ENCODE assay signal across 8 mouse cellular contexts in genomic region chr1:43827763-43828194, GRCm38 (mm10). TPM values are rescaled to one million over a fixed set of nuclear protein-coding genes. Genes with fewer than 3 reads are reported as not detected.
A peak's percentile ranks its signal among the peaks of the same experiment; 100 is the strongest.
DNase-seq lines count a peak whose midpoint lies in the region; ATAC-seq and TF ChIP-seq lines count a peak whose summit lies in the region.

Gene Uxs1, minus strand, starts transcription at chr1:43827800.

- TF ChIP-seq CTCF in E14TG2a.4 (conservative IDR thresholded peaks at IDR 0.05; ENCODE audit: low read length), result no peak
- TF ChIP-seq CTCF in heart, postnatal 0 days (IDR thresholded peaks at IDR 0.05; ENCODE audit: low read depth), result no peak
- TF ChIP-seq CTCF in testis, adult 2 months (IDR thresholded peaks at IDR 0.05; ENCODE audit: control insufficient read depth, insufficient read depth, insufficient replicate concordance, low read depth, low read length), result no peak

- H3K4me1 ChIP-seq in E14TG2a.4 (replicated peaks; ENCODE audit: low read depth, low read length), result peaks cover 25% of the 10 kb centered on the region
- H3K4me1 ChIP-seq in forebrain, embryonic 12.5 days, result peaks cover 30% of the 10 kb centered on the region
- H3K4me1 ChIP-seq in heart, postnatal 0 days (ENCODE audit: control insufficient read depth, insufficient read depth), result peaks cover 4% of the 10 kb centered on the region; the same call in 1 of the 2 replicates
- H3K4me1 ChIP-seq in liver, embryonic 16.5 days (ENCODE audit: control insufficient read depth, low read depth, low read length), result peaks cover 22% of the 10 kb centered on the region
- H3K4me1 ChIP-seq in neural tube, embryonic 13.5 days (replicated peaks), result peaks cover 39% of the 10 kb centered on the region
- peaks cover 5% of the 10 kb centered on the region for H3K4me1 ChIP-seq in testis, adult 2 months (ENCODE audit: control insufficient read depth, insufficient read depth, low read length)

- peak; percentile 47; the same call in 1 of the 2 replicates for TF ChIP-seq POLR2A in testis, adult 2 months (IDR thresholded peaks at IDR 0.05; ENCODE audit: control insufficient read depth, low read depth, low read length)

- peaks cover 7% of the 10 kb centered on the region for H3K36me3 ChIP-seq in E14TG2a.4 (ENCODE audit: insufficient read depth, low read length)
- H3K36me3 ChIP-seq in forebrain, embryonic 12.5 days (replicated peaks), result no peaks in the 10 kb centered on the region
- H3K36me3 ChIP-seq in heart, postnatal 0 days (replicated peaks; ENCODE audit: control insufficient read depth, insufficient read depth, low read length), result no peaks in the 10 kb centered on the region
- no peaks in the 10 kb centered on the region for H3K36me3 ChIP-seq in liver, embryonic 16.5 days (ENCODE audit: control insufficient read depth, insufficient read depth)
- H3K36me3 ChIP-seq in neural tube, embryonic 13.5 days, result no peaks in the 10 kb centered on the region
- no peaks in the 10 kb centered on the region for H3K36me3 ChIP-seq in testis, adult 2 months (ENCODE audit: control insufficient read depth, insufficient read depth, low read length)

- WGBS in forebrain, embryonic 12.5 days, result under 1% methylated on average over 41 of the region's 41 CpGs
- 1% methylated on average over 41 of the region's 41 CpGs for WGBS in heart, postnatal 0 days
- under 1% methylated on average over 40 of the region's 41 CpGs for WGBS in liver, embryonic 16.5 days (ENCODE audit: insufficient replicate concordance)
- under 1% methylated on average over 41 of the region's 41 CpGs for WGBS in neural tube, embryonic 13.5 days

- no peaks in the 10 kb centered on the region for H3K27me3 ChIP-seq in E14TG2a.4 (ENCODE audit: insufficient read depth, low read length)
- H3K27me3 ChIP-seq in forebrain, embryonic 12.5 days, result no peaks in the 10 kb centered on the region
- H3K27me3 ChIP-seq in heart, postnatal 0 days (ENCODE audit: control insufficient read depth, insufficient read depth, low read length), result no peaks in the 10 kb centered on the region
- no peaks in the 10 kb centered on the region for H3K27me3 ChIP-seq in liver, embryonic 16.5 days (ENCODE audit: control insufficient read depth, insufficient read depth, low read depth, low read length)
- no peaks in the 10 kb centered on the region for H3K27me3 ChIP-seq in neural tube, embryonic 13.5 days
- H3K27me3 ChIP-seq in testis, adult 2 months (ENCODE audit: control insufficient read depth, insufficient read depth, low read length), result no peaks in the 10 kb centered on the region

- peak within 1 kb of the TSS; percentile 97 for H3K27ac ChIP-seq in forebrain, embryonic 12.5 days
- peak within 1 kb of the TSS; percentile 73 for H3K27ac ChIP-seq in heart, postnatal 0 days (ENCODE audit: low read depth)
- H3K27ac ChIP-seq in liver, embryonic 16.5 days (ENCODE audit: low read length), result peak within 1 kb of the TSS; percentile 82
- peak within 1 kb of the TSS; percentile 94 for H3K27ac ChIP-seq in neural tube, embryonic 13.5 days (replicated peaks)
- peak within 1 kb of the TSS; percentile 69 for H3K27ac ChIP-seq in testis, adult 2 months (ENCODE audit: control insufficient read depth, insufficient read depth, low read depth, low read length)

- peak; percentile 98 for DNase-seq in c-Kit-positive CD71-positive TER-119-positive erythroid progenitor cells, embryonic 14.5 days (ENCODE audit: low spot score)
- DNase-seq in heart, postnatal 0 days (ENCODE audit: low spot score), result peak; percentile 97
- peak; percentile 98 to 99 for DNase-seq in kidney, postnatal 4 days

- H3K4me3 ChIP-seq in E14TG2a.4 (replicated peaks; ENCODE audit: low read length), result peak within 1 kb of the TSS; percentile 98
- H3K4me3 ChIP-seq in forebrain, embryonic 12.5 days (replicated peaks), result peak within 1 kb of the TSS; percentile 89
- peak within 1 kb of the TSS; percentile 90 for H3K4me3 ChIP-seq in heart, postnatal 0 days (ENCODE audit: low read depth, low read length)
- peak within 1 kb of the TSS; percentile 96 for H3K4me3 ChIP-seq in liver, embryonic 16.5 days (ENCODE audit: low read depth, low read length)
- H3K4me3 ChIP-seq in neural tube, embryonic 13.5 days, result peak within 1 kb of the TSS; percentile 92
- peak within 1 kb of the TSS; percentile 91 for H3K4me3 ChIP-seq in testis, adult 2 months (ENCODE audit: control insufficient read depth, low read depth, low read length)

- peak within 1 kb of the TSS; percentile 92 for H3K9ac ChIP-seq in forebrain, embryonic 12.5 days
- peak within 1 kb of the TSS; percentile 77 for H3K9ac ChIP-seq in heart, postnatal 0 days (replicated peaks; ENCODE audit: low read depth, low read length)
- H3K9ac ChIP-seq in liver, embryonic 16.5 days (ENCODE audit: low read depth, low read length), result peak within 1 kb of the TSS; percentile 90
- peak within 1 kb of the TSS; percentile 91 for H3K9ac ChIP-seq in neural tube, embryonic 13.5 days

- H3K9me3 ChIP-seq in E14TG2a.4 (ENCODE audit: low read length), result no peaks in the 10 kb centered on the region
- no peaks in the 10 kb centered on the region for H3K9me3 ChIP-seq in forebrain, embryonic 12.5 days
- H3K9me3 ChIP-seq in heart, postnatal 0 days (replicated peaks; ENCODE audit: control insufficient read depth, low read length), result no peaks in the 10 kb centered on the region
- H3K9me3 ChIP-seq in liver, embryonic 16.5 days (replicated peaks; ENCODE audit: control insufficient read depth, low read length), result no peaks in the 10 kb centered on the region
- no peaks in the 10 kb centered on the region for H3K9me3 ChIP-seq in neural tube, embryonic 13.5 days

- peak within 1 kb of the TSS; percentile 92 for H3K4me2 ChIP-seq in forebrain, embryonic 12.5 days
- H3K4me2 ChIP-seq in heart, postnatal 0 days (ENCODE audit: low read depth, low read length), result peak within 1 kb of the TSS; percentile 90
- H3K4me2 ChIP-seq in liver, embryonic 16.5 days (ENCODE audit: low read depth, low read length), result peak within 1 kb of the TSS; percentile 95
- peak within 1 kb of the TSS; percentile 97 for H3K4me2 ChIP-seq in neural tube, embryonic 13.5 days

- no peak for TF ChIP-seq EP300 in heart, postnatal 0 days (IDR thresholded peaks at IDR 0.05; ENCODE audit: low read depth)

- peak; percentile 99 for ATAC-seq in forebrain, embryonic 12.5 days (ENCODE audit: low FRiP score)
- peak; percentile 99 for ATAC-seq in heart, postnatal 0 days (ENCODE audit: insufficient read depth, low read depth)
- peak; percentile 97 for ATAC-seq in liver, embryonic 16.5 days (ENCODE audit: low read depth)
- ATAC-seq in neural tube, embryonic 13.5 days (ENCODE audit: low read depth), result peak; percentile 98

RNA-seq across cellular contexts. Expression of gene Uxs1, which starts in this region (rescaled TPM):
- polyA plus RNA-seq in forebrain, embryonic 12.5 days (2016; fragmentation: Nextera tagmentation; extraction: Ambion mirVana), result 17.8 and 18.5 TPM in 2 replicates
- 5.3 and 13.8 TPM in 2 replicates for total RNA-seq in heart, postnatal 0 days (2014; rRNA removed; ENCODE audit: low replicate concordance)
- 10.0 and 10.4 TPM in 2 replicates for polyA plus RNA-seq in heart, postnatal 0 days (2015; fragmentation: Nextera tagmentation; extraction: Ambion mirVana)
- 7.3 and 7.5 TPM in 2 replicates for polyA plus RNA-seq in liver, embryonic 16.5 days (2015; fragmentation: Nextera tagmentation; extraction: Ambion mirVana)
- 18.2 and 22.0 TPM in 2 replicates for polyA plus RNA-seq in neural tube, embryonic 13.5 days (2015; fragmentation: Nextera tagmentation; extraction: Ambion mirVana)
- polyA plus RNA-seq in testis, adult 2 months (2012; rRNA removed), result 16.3 and 23.7 TPM in 2 replicates

Comparison
In these comparisons a context has a peak if more than half of its experiments do, and no peak if none do; other contexts are left out.
1. Peak in every context shown above with its lines: DNase-seq, ATAC-seq, H3K4me3 ChIP-seq and H3K27ac ChIP-seq.